In genomic region chr3:55495866-55496265, GRCm38 (mm10) we compare ENCODE assay signal across 26 mouse cellular contexts. TPM values are rescaled to one million over a fixed set of nuclear protein-coding genes. Genes with fewer than 3 reads are reported as not detected.
A peak's percentile ranks its signal among the peaks of the same experiment; 100 is the strongest.
DNase-seq lines count a peak whose midpoint lies in the region; ATAC-seq and TF ChIP-seq lines count a peak whose summit lies in the region.
"Had no signal": no experiment of that assay in that cellular context is flagged by ENCODE, and none has a peak within 500 bp of the region (broad histone marks: within the 10 kb centered on the region; RNA-seq: fewer than 3 reads in every experiment).

No protein-coding gene starts in this region.

- H3K4me3 ChIP-seq in midbrain, embryonic 10.5 days, result no peak overlapping the region
- no peak overlapping the region for H3K4me3 ChIP-seq in midbrain, embryonic 13.5 days (replicated peaks)
- no peak overlapping the region for H3K4me3 ChIP-seq in embryonic facial prominence, embryonic 11.5 days (ENCODE audit: low read depth, low read length)
- no peak overlapping the region for H3K4me3 ChIP-seq in intestine, embryonic 15.5 days (replicated peaks)
- no peak overlapping the region for H3K4me3 ChIP-seq in limb, embryonic 14.5 days (replicated peaks; ENCODE audit: low read length)
- H3K4me3 ChIP-seq: erythroblast, embryonic 14.5 days; heart, adult 2 months; heart, embryonic 15.5 days; kidney, embryonic 15.5 days; myocyte had no signal

- no peak overlapping the region for H3K27ac ChIP-seq in midbrain, embryonic 10.5 days (replicated peaks)
- H3K27ac ChIP-seq in midbrain, embryonic 13.5 days, result no peak overlapping the region
- H3K27ac ChIP-seq in embryonic facial prominence, embryonic 11.5 days (replicated peaks; ENCODE audit: low read depth, low read length), result 0 out of 2 replicates have a peak overlapping the region, but pooled peaks have one; percentile 17
- no peak overlapping the region for H3K27ac ChIP-seq in intestine, embryonic 15.5 days
- peak overlapping the region; percentile 65; the same call in 1 of the 2 replicates for H3K27ac ChIP-seq in limb, embryonic 14.5 days (replicated peaks; ENCODE audit: low read depth, low read length)
- H3K27ac ChIP-seq: heart, adult 2 months; heart, embryonic 15.5 days; liver, embryonic 14.5 days; stomach, postnatal 0 days had no signal

- 17% methylated on average over 4 of the region's 4 CpGs for WGBS in midbrain, embryonic 10.5 days
- 11% methylated on average over 4 of the region's 4 CpGs for WGBS in midbrain, embryonic 13.5 days
- 14% methylated on average over 4 of the region's 4 CpGs for WGBS in embryonic facial prominence, embryonic 11.5 days
- 51% methylated on average over 4 of the region's 4 CpGs for WGBS in intestine, embryonic 15.5 days
- 8% methylated on average over 4 of the region's 4 CpGs for WGBS in limb, embryonic 14.5 days

- H3K4me1 ChIP-seq in midbrain, embryonic 10.5 days, result peaks cover 24% of the 10 kb centered on the region
- peaks cover 11% of the 10 kb centered on the region; the same call in 1 of the 2 replicates for H3K4me1 ChIP-seq in midbrain, embryonic 13.5 days (replicated peaks)
- no peaks in the 10 kb centered on the region for H3K4me1 ChIP-seq in embryonic facial prominence, embryonic 11.5 days (ENCODE audit: control insufficient read depth, insufficient read depth, low read length)
- no peaks in the 10 kb centered on the region for H3K4me1 ChIP-seq in intestine, embryonic 15.5 days (replicated peaks)
- peaks cover 40% of the 10 kb centered on the region for H3K4me1 ChIP-seq in limb, embryonic 14.5 days (ENCODE audit: control insufficient read depth, insufficient read depth, low read length)
- H3K4me1 ChIP-seq: heart, embryonic 15.5 days had no signal

- H3K9ac ChIP-seq in midbrain, embryonic 13.5 days (replicated peaks), result no peak overlapping the region
- H3K9ac ChIP-seq in embryonic facial prominence, embryonic 11.5 days (replicated peaks; ENCODE audit: low read length), result no peak overlapping the region
- no peak overlapping the region for H3K9ac ChIP-seq in intestine, embryonic 15.5 days
- no peak overlapping the region for H3K9ac ChIP-seq in limb, embryonic 14.5 days (ENCODE audit: low read depth, low read length, severe bottlenecking)
- H3K9ac ChIP-seq: heart, embryonic 15.5 days; kidney, embryonic 15.5 days; liver, embryonic 14.5 days had no signal

- H3K9me3 ChIP-seq in midbrain, embryonic 10.5 days (replicated peaks), result no peaks in the 10 kb centered on the region
- no peaks in the 10 kb centered on the region for H3K9me3 ChIP-seq in midbrain, embryonic 13.5 days
- H3K9me3 ChIP-seq in embryonic facial prominence, embryonic 11.5 days (replicated peaks; ENCODE audit: control insufficient read depth, low read length), result no peaks in the 10 kb centered on the region
- no peaks in the 10 kb centered on the region for H3K9me3 ChIP-seq in intestine, embryonic 15.5 days
- H3K9me3 ChIP-seq in limb, embryonic 14.5 days (ENCODE audit: control insufficient read depth, low read length), result no peaks in the 10 kb centered on the region
- H3K9me3 ChIP-seq: heart, embryonic 15.5 days; kidney, embryonic 15.5 days had no signal

- no peak overlapping the region for H3K4me2 ChIP-seq in midbrain, embryonic 13.5 days (replicated peaks)
- no peak overlapping the region for H3K4me2 ChIP-seq in embryonic facial prominence, embryonic 11.5 days (ENCODE audit: low read depth, low read length)
- H3K4me2 ChIP-seq in intestine, embryonic 15.5 days (replicated peaks), result no peak overlapping the region
- no peak overlapping the region for H3K4me2 ChIP-seq in limb, embryonic 14.5 days (replicated peaks; ENCODE audit: low read depth, low read length, severe bottlenecking)
- H3K4me2 ChIP-seq: heart, embryonic 15.5 days; kidney, embryonic 15.5 days had no signal

- TF ChIP-seq POLR2A in limb, embryonic 14.5 days (IDR thresholded peaks at IDR 0.05; ENCODE audit: borderline replicate concordance, extremely low read depth, insufficient read depth, insufficient read length), result no peak

- ATAC-seq in midbrain, embryonic 13.5 days, result no peak
- ATAC-seq in embryonic facial prominence, embryonic 11.5 days (replicated peaks; ENCODE audit: insufficient number of reproducible peaks, low FRiP score, low TSS enrichment, low read depth), result no peak; the same call in 1 of the 2 replicates
- peak; percentile 45; the same call in 1 of the 2 replicates for ATAC-seq in intestine, embryonic 15.5 days
- peak; percentile 70 for ATAC-seq in limb, embryonic 14.5 days (ENCODE audit: low FRiP score, low read depth)
- ATAC-seq: forebrain, embryonic 14.5 days had no signal

- H3K36me3 ChIP-seq in midbrain, embryonic 10.5 days, result 0 out of 2 replicates have a peak, but pooled peaks cover 6% of the 10 kb centered on the region
- H3K36me3 ChIP-seq in midbrain, embryonic 13.5 days, result peaks cover 34% of the 10 kb centered on the region
- no peaks in the 10 kb centered on the region for H3K36me3 ChIP-seq in embryonic facial prominence, embryonic 11.5 days (replicated peaks; ENCODE audit: control insufficient read depth, insufficient read depth, low read depth, low read length)
- no peaks in the 10 kb centered on the region for H3K36me3 ChIP-seq in intestine, embryonic 15.5 days
- no peaks in the 10 kb centered on the region for H3K36me3 ChIP-seq in limb, embryonic 14.5 days (ENCODE audit: control insufficient read depth, insufficient read depth, low read length)
- H3K36me3 ChIP-seq: heart, embryonic 15.5 days; kidney, embryonic 15.5 days had no signal

- peak; percentile 15 for DNase-seq in midbrain, embryonic 10.5 days (ENCODE audit: low spot score)
- peak; percentile 67 for DNase-seq in embryonic facial prominence, embryonic 11.5 days (ENCODE audit: low spot score)
- DNase-seq in limb, embryonic 14.5 days (ENCODE audit: low spot score), result peak; percentile 70
- no peak for DNase-seq in c-Kit-positive CD71-positive TER-119-positive erythroid progenitor cells, embryonic 14.5 days (ENCODE audit: low spot score)
- no peak for DNase-seq in thymus, adult 18-20 months
- DNase-seq in kidney, adult 11 months, result no peak
- DNase-seq: adrenal gland, postnatal 25 days; B cell, adult 2 months; cerebellum, adult 18-20 months; cerebellum, postnatal 25 days; gastrocnemius, postnatal 25 days; heart, adult 2 months; heart, postnatal 4 days; midbrain, embryonic 14.5 days; retina, postnatal 1 day had no signal

- peaks cover 13% of the 10 kb centered on the region for H3K27me3 ChIP-seq in midbrain, embryonic 10.5 days (ENCODE audit: low read depth, poor library complexity, severe bottlenecking)
- no peaks in the 10 kb centered on the region for H3K27me3 ChIP-seq in midbrain, embryonic 13.5 days
- no peaks in the 10 kb centered on the region for H3K27me3 ChIP-seq in embryonic facial prominence, embryonic 11.5 days (ENCODE audit: control insufficient read depth, insufficient read depth, low read length)
- H3K27me3 ChIP-seq in intestine, embryonic 15.5 days (replicated peaks), result no peaks in the 10 kb centered on the region
- no peaks in the 10 kb centered on the region for H3K27me3 ChIP-seq in limb, embryonic 14.5 days (ENCODE audit: control insufficient read depth, insufficient read depth, low read length)
- H3K27me3 ChIP-seq: heart, embryonic 15.5 days; kidney, embryonic 15.5 days had no signal

RNA-seq across cellular contexts. Expression of gene Gm21954, which starts 23.9 kb away (rescaled TPM):
- polyA plus RNA-seq in midbrain, embryonic 10.5 days (2016; fragmentation: Nextera tagmentation; extraction: Ambion mirVana), result not detected in 2 replicates
- not detected in 2 replicates for polyA plus RNA-seq in midbrain, embryonic 13.5 days (2015; fragmentation: Nextera tagmentation; extraction: Ambion mirVana)
- polyA plus RNA-seq in embryonic facial prominence, embryonic 11.5 days (2014; fragmentation: Nextera tagmentation; extraction: Ambion mirVana), result not detected in 2 replicates
- polyA plus RNA-seq in intestine, embryonic 15.5 days (2015; fragmentation: Nextera tagmentation; extraction: Ambion mirVana), result not detected in 2 replicates
- polyA plus RNA-seq in limb, embryonic 14.5 days (2012; rRNA removed), result not detected in 2 replicates
- not detected in 2 replicates for polyA plus RNA-seq in limb, embryonic 14.5 days (2014; fragmentation: Nextera tagmentation; extraction: Ambion mirVana)
- polyA plus RNA-seq: erythroblast, embryonic 14.5 days; forebrain, embryonic 14.5 days; heart, adult 2 months; heart, embryonic 15.5 days; hindbrain, embryonic 16.5 days; kidney, embryonic 15.5 days; liver, embryonic 14.5 days; lung, embryonic 16.5 days; midbrain, embryonic 14.5 days; myocyte; stomach, postnatal 0 days had no signal

Comparison
In these comparisons a context has a peak if more than half of its experiments do, and no peak if none do; other contexts are left out.
1. DNase-seq: peak in midbrain, embryonic 10.5 days (single experiment), embryonic facial prominence, embryonic 11.5 days (single experiment) and limb, embryonic 14.5 days (single experiment); none in c-Kit-positive CD71-positive TER-119-positive erythroid progenitor cells, embryonic 14.5 days (single experiment), thymus, adult 18-20 months (0 of 2) and kidney, adult 11 months (single experiment).
2. H3K27ac ChIP-seq: peak in embryonic facial prominence, embryonic 11.5 days (single experiment) and limb, embryonic 14.5 days (single experiment); none in midbrain, embryonic 10.5 days (single experiment), midbrain, embryonic 13.5 days (single experiment) and intestine, embryonic 15.5 days (single experiment).
3. ATAC-seq: peak in intestine, embryonic 15.5 days (single experiment) and limb, embryonic 14.5 days (single experiment); none in midbrain, embryonic 13.5 days (single experiment) and embryonic facial prominence, embryonic 11.5 days (single experiment).